Mouse (Mus musculus) olfactory bulb, adult 2 months (tissue): Measurements from ENCODE around the gene Sdccag8.
"Not testable (repeated sequence)": the region's sequence is repeated elsewhere in the genome, so short reads cannot be mapped to it uniquely, and the experiment has no call there.

ENCODE experiments used
- CTCF ChIP-seq: fragments of 200-500 bp; IDR thresholded peaks from 2 replicates; pipeline ENCODE4 v1.5.1; 2012; ENCODE audit warnings: low read depth, mild to moderate bottlenecking, low read length, moderate library complexity; ENCODE audit not compliant: insufficient read depth
- POLR2A ChIP-seq: fragments of 200-500 bp; IDR thresholded peaks from 2 replicates; pipeline ENCODE4 v1.6.1; 2012; ENCODE audit warnings: mild to moderate bottlenecking, low read depth, low read length, moderate library complexity; ENCODE audit not compliant: insufficient read depth

- not testable (repeated sequence) for TF ChIP-seq POLR2A, CTCF
These were observed 22.1 kb downstream of the Sdccag8 start for GRCm38 (mm10) chr1:176836562-176836961.
